Mouse (Mus musculus) adrenal gland, postnatal 36 days (tissue): ENCODE results near the gene Atp6ap1. TPM values are rescaled to one million over a fixed set of nuclear protein-coding genes. Genes with fewer than 3 reads are reported as not detected.
A peak's percentile ranks its signal among the peaks of the same experiment; 100 is the strongest.

Experiments used
- DNase-seq, 2 experiments: peaks; one replicate each; pipeline ENCODE4 v3.0.0; 2021; ENCODE audit warnings: mixed read lengths in 1 of 2
- microRNA-seq: library from miRNA; unstranded; fragments of <30 nt; microRNA quantifications from one replicate; pipeline ENCODE4 v1.2.0, GENCODE M21; 2021
- total RNA-seq, 2 experiments: library from RNA; stranded (reverse); gene quantifications; 2 replicates each; pipeline ENCODE4 v1.2.3; 2021

Atp6ap1 gene
- total RNA-seq, 2 experiments from 2014 or later: 235 to 239 TPM

DNA sequence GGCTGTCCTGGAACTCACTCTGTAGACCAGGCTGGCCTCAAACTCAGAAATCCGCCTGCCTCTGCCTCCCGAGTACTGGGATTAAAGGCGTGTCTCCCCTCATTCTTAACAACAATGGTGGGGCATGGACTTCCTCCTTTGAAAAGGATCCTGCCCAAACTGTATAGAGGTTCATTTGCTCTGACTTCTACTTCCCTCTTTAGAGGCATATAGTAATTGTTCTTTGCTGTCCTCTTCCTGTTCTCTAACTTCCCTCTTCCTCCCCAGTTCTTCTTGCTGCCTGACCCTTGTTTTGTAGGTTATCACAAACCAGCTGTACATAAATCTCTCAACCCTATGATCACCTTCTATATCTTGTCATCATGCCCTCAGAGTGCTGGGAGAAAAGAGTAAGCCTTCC, 2.8 kb downstream of the Atp6ap1 start:
- DNase-seq: no peak

DNA sequence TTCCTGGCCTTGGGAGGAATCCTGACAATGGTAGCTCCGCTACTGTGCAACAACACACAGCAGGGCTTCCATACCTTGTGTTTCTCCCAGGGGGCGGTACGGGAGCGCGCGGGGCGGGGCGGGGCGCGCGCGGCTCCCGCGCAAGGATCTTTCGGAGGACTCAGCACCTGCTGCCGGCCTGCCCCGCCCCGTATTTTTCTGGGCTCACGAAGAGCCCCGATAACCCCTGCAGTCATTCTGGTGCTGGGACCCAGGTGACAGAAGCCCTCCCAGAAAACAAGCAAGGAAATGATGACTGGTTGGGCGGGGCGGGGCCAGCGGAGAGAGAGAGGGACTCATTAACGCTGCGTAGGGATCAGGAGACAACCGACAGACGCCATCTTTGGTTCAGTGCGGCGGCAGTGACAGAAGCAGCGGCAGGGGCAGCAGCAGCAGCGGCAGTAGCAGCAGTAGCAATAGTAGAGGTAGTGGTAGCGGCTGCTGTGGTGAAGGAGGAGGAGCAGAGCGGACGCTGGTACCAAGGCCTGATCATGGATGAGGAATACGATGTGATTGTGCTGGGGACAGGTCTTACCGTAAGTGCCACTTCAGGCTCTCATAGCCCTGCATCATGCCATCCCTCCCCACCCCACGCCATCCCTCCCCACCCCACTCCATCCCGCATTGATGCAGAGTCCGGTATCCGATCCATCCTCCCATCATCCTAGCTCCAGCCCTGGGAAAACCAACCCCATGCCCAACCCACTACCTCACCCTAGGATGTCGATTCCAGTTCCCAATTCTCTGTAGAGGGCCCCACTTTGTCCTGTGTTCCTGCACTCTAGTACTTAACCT, 8.2 kb downstream of the Atp6ap1 start, which contains the start of gene Gdi1:
TSS of gene Gdi1 (plus strand) at position 132 of the 834 bp plus-strand sequence.
- peak; percentile 64 to 79 for DNase-seq

DNA sequence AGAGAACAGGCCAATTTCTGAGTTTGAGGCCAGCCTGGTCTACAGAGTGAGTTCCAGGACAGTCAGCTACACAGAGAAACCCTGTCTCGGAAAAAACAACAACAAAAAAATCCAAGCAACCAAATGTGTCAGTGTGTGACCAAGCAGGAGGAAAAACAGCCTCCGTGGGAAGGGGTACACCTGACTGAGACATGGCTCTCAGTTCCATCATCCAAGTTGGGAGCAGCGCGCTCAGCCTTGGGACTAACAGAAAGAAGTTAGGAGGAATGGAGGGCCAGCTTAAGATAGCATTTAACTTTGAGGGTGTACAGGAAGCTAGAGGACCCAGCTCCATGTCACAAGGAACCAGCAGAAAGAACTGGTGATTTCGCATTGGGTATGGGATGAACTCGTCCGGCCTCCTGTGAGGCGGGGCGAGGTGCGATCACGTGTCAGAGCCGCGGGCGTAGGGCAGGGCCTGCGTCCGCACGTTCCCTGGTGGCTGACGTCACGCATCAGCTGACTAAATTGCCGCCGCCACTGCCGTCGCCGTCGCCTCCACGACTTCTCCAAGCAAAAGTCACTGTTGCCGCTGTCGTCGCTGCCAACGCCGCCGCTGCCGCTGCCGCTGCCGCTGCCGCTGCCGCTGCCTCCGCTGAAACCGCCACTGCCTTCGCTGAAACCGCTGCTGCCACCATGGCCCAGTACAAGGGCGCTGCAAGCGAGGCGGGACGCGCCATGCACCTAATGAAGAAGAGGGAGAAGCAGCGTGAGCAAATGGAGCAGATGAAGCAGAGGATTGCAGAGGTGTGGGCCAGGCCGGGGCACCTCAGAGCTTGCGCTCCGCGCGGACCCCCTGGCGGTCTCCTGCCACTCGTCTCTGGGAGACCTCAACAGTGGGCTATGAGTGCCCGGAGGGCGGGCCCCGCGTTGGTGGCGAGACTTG, 15.9 kb downstream of the Atp6ap1 start, which contains the start of gene Fam50a:
TSS of gene Fam50a (plus strand) at position 494 of the 925 bp plus-strand sequence.
- peak; percentile 92 to 93 for DNase-seq

DNA sequence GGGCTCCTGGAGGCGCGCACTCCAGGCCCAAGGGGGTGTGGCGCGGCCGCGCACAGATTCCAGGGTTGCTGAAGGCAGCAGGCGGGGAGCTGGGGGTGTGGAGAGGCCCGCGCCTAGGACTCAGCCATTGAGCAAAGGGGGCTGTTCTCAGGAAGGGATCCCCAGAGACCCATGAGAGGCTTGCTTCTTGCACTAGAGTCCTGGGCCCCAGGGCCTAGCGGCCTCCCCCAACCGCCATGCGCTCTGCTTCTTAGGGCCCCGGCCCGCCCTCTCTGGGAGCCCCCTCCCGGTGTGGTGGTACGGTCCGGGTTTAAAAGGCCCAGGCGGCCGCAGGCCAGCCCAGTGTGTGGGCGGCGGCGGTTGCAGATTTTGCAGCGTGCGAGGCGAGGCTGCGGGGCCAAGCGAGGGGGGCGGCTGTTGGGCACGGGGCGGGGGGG, 31.8 kb downstream of the Atp6ap1 start, which contains the start of gene Plxna3:
TSS of gene Plxna3 (plus strand) at position 342 of the 437 bp plus-strand sequence.
- peak; percentile 75 to 82 for DNase-seq

DNA sequence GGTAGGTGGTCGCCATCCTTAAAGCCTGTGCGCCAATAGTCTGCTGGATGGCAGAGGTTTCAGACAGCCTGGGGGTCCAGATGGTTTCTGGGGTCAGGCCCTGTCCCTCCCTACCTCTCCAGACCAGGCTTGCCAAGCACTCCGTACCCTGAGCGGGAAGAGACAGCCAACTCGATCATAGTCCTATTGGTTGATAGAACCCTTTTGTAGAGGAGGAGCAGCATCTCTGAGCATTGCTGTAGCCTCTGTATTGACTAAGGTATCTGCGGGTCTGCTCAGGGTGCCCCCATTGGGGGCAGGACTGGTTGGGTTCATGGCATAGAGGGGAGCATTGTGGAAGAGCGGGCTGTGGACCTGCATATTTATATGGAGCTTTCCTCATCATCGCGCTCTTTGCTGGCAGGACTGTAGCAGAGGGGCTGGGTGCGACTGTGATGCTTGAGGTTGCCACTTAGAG, 32.3 kb downstream of the Atp6ap1 start:
- DNase-seq: no peak

DNA sequence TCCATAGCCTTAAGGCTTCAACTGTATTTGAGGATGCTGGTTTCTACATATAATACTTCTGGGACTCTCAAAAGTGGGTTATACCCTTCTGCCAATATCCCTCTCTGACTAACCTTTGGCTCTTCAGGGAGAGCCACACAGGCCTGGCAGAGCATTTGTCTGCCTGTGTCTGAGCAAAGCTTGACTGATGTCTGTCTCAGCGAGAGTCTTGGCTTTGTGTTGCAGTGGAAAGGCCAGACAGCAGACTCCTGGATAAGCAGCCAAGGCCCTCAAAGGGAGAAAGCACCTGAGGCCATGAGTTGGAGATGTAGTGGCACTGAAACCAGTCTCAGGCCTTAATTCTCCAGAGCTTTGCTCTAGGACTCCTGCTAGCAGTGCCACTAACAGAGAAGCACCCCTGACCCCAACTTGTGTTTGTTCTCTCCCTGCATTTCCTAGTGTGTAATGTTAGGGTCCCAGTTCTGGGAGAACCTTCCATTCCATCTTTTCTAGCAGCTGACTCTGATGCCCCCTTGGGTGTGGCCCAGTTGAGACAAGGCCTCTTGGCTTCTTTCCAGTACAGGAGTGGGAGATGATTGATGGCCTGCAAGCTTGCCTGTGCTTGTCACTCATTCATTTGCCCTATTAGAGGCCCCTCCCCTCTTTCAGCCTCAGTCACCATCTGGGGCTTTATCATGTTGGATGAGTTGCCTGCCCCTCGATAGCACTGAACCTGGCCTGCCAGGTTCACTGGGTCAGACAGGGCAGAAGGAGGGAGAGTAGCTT, 33.5 kb downstream of the Atp6ap1 start:
- DNase-seq: no peak

DNA sequence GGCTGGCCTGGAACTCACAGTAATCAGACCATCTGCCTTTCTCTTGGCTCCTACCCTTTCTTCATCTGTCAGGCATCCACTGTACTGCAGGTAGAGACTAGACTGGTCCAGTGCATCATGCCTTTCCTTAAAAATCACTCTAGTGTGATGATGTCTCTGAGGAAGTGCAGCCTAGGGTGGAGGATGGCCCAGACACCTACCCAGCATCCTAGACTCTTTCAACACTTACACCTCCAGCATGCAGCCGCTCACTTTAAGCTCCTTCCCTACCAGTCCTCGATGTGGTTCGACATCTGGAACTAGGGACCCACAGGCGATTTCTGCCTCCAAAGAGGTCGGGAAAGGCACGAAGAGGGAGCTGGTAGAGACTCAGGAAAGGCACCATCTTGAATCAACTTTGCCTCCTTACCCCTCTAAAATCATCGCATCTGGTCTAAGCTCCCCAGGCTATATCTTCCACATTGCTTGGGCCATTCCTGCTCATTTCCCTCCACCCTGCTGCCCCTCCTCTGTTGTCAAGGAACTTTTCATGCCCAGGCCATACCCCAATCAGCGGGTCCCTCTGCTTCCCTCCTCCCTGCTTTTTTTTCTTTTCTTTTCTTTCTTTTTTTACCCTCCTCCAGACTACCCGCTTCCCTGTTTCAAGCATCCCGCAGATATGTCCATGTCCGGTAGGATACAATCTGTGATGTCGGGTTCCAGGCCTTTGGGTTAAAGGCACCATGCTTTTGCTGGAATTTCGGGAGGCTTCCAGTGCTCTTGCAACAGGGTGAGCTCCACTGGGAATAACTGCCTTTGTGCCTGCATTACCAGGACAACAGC, 56.0 kb downstream of the Atp6ap1 start:
- no peak for DNase-seq

DNA sequence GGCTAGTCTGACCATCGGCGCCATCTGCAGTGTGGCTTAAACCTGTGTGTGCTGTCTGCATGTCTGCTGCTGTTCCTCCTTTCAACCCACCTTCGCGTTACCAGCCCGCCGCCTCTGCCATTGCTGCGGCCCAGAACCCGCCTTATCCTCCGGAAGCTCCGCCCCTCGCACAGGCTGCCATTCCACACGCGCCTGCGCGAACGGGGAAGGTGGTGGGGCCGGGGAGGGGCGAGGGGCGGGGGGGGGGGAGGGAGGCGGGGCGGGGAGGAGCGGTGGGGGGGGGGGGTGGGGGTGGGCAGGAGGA, 56.5 kb downstream of the Atp6ap1 start, which contains the start of gene Lage3:
TSS of gene Lage3 (minus strand) at position 152 of the 304 bp plus-strand sequence.
- peak; percentile 87 to 89 for DNase-seq

Small RNAs within 50 kb of the gene (microRNA-seq; reads per million reads assigned to microRNA genes)
- gene Mir7091 (not detected), gene Mir7092 (not detected)

Other genes starting within 250 kb of the Atp6ap1 start
- not detected for gene Opn1mw, start 169.6 kb upstream of the Atp6ap1 start, total RNA-seq
- 10 to 100 TPM; 35.1 to 38.4 TPM for gene Mecp2, start 161.7 kb upstream of the Atp6ap1 start, total RNA-seq
- gene Tex28, start 129.3 kb upstream of the Atp6ap1 start, total RNA-seq: not detected
- gene Tktl1, start 119.8 kb upstream of the Atp6ap1 start, total RNA-seq: not detected
- 100 to 1,000 TPM; 129 to 211 TPM for gene Flna, start 47.3 kb upstream of the Atp6ap1 start, total RNA-seq
- 100 to 1,000 TPM in 1 of 2 experiments, 10 to 100 TPM in 1; 53.0 to 121 TPM for gene Emd, start 42.4 kb upstream of the Atp6ap1 start, total RNA-seq
- gene Rpl10, start 26.3 kb upstream of the Atp6ap1 start, total RNA-seq: 100 to 1,000 TPM; 409 to 419 TPM
- 10 to 100 TPM; 64.7 to 87.2 TPM for gene Taz, start 15.2 kb upstream of the Atp6ap1 start, total RNA-seq
- gene Dnase1l1, start 14.8 kb upstream of the Atp6ap1 start, total RNA-seq: 10 to 100 TPM in 1 of 2 experiments, 1 to 10 TPM in 1; 9.4 to 16.3 TPM
- 100 to 1,000 TPM; 180 to 272 TPM for gene Gdi1, start 7.9 kb downstream of the Atp6ap1 start, total RNA-seq
- gene Fam50a, start 15.9 kb downstream of the Atp6ap1 start, total RNA-seq: 10 to 100 TPM; 63.3 to 78.7 TPM
- gene Plxna3, start 32.0 kb downstream of the Atp6ap1 start, total RNA-seq: 10 to 100 TPM in 1 of 2 experiments, 1 to 10 TPM in 1; 6.0 to 13.1 TPM
- 10 to 100 TPM; 42.8 to 58.2 TPM for gene Lage3, start 56.5 kb downstream of the Atp6ap1 start, total RNA-seq
- 10 to 100 TPM; 59.6 to 72.6 TPM for gene Ubl4a, start 76.1 kb downstream of the Atp6ap1 start, total RNA-seq
- 10 to 100 TPM; 22.8 to 26.8 TPM for gene Slc10a3, start 76.3 kb downstream of the Atp6ap1 start, total RNA-seq
- gene Fam3a, start 96.2 kb downstream of the Atp6ap1 start, total RNA-seq: 10 to 100 TPM; 28.6 TPM
- gene Ikbkg, start 96.2 kb downstream of the Atp6ap1 start, total RNA-seq: 100 to 1,000 TPM in 1 of 2 experiments, 10 to 100 TPM in 1; 71.2 to 110 TPM
- 100 to 1,000 TPM; 172 to 176 TPM for gene G6pdx, start 132.1 kb downstream of the Atp6ap1 start, total RNA-seq
- gene Gm6880, start 184.3 kb downstream of the Atp6ap1 start, total RNA-seq: not detected